Mouse (Mus musculus): ENCODE measurements around the gene Myo18a. TPM values are rescaled to one million over a fixed set of nuclear protein-coding genes. Genes with fewer than 3 reads are reported as not detected.

The Myo18a gene
- total RNA-seq, 2 experiments from 2014 or later: 228 to 270 TPM

DNA sequence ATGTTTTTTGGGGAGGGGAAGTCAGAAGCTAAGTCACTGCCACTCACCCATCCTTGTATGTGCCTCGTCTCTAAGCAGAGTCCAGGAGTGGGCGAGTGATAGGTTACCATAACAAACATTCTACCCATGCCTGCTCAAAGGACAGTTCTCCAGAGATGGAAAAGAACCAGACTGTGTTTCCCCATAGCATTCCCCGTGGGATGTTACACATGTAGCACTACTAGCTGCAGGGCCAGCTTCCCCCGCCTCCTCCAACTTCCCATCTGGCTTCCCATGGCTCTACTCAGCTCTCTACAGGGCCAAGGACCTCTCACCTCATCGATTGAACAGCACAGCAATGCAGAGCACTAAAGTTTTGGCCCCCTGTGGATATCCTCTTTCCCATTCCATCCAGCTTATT is 32.2 kb downstream of the Myo18a start:
- DNase-seq: no peak

GRCm38 (mm10) chr11:77800491-77800868 is 37.4 kb downstream of the Myo18a start:
- no peak for DNase-seq

DNA sequence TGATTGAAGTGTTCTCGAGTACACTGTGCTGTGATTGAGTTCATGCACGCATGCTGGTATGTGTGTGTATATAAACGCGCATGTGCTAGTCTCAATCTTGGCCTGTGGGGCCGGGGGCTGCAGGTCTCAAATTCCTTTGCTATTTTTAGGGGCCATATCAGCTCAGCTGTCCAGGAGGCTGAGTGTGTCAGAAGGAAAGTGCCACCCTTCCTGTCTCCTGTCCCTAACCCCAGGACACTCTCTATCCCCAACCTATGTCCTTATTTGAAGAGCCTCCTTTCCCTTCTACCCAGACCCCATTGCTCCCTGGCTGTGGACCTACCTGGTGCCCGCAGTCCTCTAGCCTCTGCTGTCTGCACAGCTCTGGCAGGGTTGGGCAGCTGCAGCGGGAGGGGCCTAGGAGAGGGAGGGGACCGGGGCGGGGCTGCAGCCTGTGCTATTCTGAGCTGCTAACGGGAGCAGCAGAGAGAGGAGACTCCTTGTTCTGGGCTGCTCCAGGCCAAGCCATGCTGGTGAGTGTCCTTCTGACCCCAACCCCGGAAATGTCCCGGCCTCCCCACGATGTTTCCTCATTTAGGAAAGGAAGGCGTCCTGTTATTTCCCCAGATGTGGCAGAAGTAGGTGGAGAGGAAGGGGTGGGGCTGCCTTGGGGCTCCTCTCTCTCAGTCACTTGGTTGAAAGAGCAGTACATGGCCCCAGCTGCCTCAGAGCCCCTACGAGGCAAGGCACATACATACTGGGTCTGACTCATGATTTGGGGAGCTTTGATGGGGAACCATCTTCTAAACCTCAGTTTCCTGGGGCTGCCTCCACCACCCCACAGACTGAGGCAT is 38.0 kb downstream of the Myo18a start:
- peak; percentile 85 to 94 for DNase-seq

DNA sequence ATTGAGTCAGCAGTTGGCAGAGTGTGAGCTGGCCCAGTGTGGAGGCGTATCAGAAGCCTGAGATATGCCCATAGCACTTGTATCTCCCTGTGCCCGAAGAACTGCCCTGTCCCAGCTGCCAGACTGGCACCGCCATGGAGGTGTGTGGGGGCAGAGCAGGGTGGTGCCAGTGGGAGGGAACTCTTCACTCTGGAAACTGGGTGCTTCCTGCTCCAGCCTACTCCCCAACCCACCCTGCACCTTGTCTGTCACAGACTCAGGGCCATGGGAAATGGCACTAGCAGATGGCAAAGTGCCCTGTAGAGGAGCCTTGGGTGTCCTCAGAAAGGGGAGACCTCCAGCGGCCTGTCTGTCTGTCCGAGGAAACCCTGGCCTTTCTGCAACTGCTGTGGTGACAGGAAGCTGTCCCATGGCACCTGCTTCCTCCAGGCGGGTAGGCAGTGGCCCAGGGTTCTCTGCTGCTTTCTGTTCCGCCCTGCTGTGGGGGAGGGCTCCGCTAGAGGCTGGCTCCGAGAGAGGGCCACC is 39.4 kb downstream of the Myo18a start:
- peak; percentile 68 to 86 for DNase-seq

DNA sequence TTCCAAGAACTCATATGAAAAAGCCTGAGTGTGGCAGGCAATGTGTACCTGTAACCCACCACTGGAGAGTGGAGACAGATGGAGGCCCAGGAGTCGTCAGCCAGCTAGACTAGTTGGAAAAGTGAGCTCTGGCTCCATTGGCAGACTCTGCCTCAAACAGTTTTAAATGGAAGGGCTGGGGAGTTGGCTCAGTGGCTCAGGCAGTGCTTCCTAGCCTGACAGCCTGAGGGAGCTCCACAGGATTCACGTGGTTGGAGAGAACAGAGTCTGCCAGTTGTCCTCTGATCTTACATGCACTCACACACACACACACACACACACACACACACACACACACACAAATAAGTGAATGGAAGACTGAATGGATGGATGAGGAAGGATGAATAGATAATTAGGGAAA is 43.2 kb downstream of the Myo18a start:
- peak in 1 of 2 experiments; percentile 34 for DNase-seq

- DNase-seq: peak in 1 of 2 experiments; percentile 36
These were observed 43.8 kb downstream of the Myo18a start for GRCm38 (mm10) chr11:77806855-77807254.

- peak in 1 of 2 experiments; percentile 76 for DNase-seq
These were observed 45.0 kb downstream of the Myo18a start for GRCm38 (mm10) chr11:77808051-77808465.

GRCm38 (mm10) chr11:77809215-77809614 is 46.2 kb downstream of the Myo18a start:
- no peak for DNase-seq

DNA sequence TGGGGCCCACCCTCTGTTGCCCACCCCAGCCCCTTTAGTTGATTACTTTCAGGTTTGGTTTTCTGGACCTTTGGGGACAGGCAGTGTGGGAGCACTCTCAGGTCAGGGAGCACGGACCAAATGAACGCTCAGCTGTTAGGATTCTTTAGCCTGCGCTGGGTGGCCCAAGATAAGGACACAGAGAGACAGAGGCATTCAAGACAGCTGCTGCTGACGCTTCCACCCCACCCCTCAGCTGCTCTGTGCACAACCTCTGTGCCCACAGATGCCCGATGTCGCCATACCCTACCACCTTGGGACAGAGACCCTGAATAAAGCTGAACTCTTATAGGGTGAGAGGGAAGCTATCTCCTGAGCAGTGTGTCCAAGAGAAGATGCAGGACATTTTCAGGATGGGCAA is 47.0 kb downstream of the Myo18a start:
- DNase-seq: no peak

DNA sequence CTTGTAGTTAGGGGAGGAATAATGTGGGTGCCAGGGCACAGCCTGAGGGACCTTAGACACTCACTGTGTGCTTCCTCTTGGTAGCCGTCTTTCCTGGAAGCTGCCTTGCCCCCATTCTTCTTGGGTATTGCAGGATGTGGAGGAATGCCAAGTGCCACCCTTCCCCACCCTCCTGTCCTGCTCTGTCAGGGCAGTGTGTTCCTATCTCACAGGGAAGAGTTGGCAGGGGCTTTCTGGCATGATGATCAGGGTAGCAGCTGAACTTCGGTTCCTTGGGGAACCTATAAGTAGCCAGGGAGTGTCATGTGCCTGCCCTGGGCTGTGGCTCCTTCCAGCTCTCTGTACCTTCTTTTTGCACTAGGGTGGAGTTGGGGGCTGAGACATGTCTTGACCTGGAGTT is 50.9 kb downstream of the Myo18a start:
- peak; percentile 54 to 70 for DNase-seq

- peak; percentile 81 to 90 for DNase-seq
These were observed 53.0 kb downstream of the Myo18a start for GRCm38 (mm10) chr11:77816003-77816402.

GRCm38 (mm10) chr11:77821648-77822047 is 58.6 kb downstream of the Myo18a start:
- DNase-seq: peak in 1 of 2 experiments; percentile 78

DNA sequence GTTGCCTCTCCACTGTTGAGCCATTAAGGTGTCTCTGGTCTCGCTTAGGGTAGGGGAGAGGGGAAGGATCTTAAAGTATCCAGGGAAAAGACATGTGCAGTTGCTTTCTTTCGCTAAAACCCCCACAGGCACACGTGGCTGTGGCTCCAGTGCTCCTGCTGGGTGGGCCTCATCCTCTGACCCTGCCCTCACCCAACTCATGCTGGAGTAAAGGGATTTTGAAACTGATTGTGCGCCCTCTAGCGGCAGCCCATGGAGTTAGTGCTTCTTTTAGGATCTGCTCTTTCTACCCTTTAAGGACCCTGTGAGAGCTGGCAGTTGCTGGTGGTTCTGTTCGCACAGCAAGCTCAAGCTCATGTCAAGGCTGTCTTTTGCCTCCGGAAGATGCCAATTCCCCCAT is 59.7 kb downstream of the Myo18a start:
- DNase-seq: peak in 1 of 2 experiments; percentile 79

DNA sequence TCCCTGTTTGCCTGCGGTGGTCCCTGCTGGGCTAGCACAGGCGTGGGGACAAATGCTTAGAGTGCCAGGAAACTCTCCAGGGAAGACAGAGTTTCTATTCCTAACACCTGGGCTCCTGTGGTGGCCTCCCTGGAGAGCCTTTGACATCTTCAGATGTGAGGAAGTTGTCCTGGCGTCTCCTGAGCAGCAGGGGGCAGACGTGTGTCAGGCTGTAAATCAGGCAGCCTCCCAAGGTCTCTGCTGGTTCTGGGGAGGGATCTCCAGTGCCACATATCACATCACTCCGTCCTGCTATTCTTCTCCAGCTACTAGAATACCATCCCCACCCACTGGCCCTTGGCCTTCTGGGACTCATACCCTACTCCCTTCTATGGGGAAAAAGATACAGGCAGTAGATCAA is 62.8 kb downstream of the Myo18a start:
- DNase-seq: peak; percentile 72 to 84

GRCm38 (mm10) chr11:77826311-77826710 is 63.3 kb downstream of the Myo18a start:
- no peak for DNase-seq

- DNase-seq: peak; percentile 61 to 87
These were observed 64.4 kb downstream of the Myo18a start for GRCm38 (mm10) chr11:77827241-77827995.

DNA sequence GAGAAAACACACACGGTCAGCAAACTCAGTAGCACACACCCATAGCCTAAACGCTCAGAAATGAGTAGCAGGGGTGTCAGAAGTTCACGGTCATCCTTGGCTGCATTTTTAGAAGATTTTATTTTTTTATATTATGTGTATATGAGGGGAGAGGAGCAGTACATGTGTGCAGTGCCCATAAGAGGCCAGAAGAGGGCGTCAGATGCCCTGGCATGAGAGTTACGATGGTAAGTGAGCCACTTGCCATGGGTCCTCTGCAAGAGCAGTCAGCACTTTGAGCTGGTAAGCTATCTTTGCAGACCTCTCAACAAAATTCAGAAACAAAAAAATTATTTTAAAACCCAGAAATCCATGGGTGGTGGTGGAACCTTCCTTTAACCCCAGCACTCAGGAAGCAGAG is 65.1 kb downstream of the Myo18a start:
- DNase-seq: no peak

DNA sequence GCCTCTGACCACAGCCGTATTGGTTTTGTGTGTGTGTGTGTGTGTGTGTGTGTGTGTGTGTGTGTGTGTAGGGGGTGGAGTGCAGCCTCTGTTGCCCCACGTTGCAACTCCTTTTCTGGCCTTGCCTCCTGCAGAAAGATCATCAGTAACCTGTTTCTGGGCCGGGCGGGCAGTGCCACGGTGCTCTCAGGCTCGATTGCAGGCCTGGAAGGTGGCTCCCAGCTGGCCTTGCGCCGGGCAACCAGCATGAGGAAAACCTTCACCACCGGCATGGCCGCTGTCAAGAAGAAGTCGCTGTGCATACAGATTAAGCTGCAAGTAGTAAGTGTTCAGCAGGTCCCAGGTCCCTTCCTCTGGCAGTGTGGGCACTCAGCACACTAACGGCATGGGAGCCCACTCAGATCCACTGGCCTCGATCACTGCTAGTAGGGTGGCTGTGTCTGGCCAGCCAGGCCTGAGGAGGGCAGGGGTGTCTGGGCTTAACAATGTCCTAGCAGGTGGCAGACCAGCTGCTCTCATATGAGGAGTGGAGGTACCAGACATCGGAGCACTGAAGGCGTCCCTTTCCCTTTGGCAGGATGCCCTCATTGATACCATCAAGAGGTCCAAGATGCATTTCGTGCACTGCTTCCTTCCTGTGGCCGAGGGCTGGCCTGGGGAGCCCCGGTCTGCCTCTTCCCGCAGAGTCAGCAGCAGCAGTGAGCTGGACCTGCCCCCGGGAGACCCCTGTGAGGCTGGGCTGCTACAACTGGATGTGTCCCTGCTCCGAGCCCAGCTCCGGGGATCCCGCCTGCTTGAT is 66.2 kb downstream of the Myo18a start:
- DNase-seq: no peak

DNA sequence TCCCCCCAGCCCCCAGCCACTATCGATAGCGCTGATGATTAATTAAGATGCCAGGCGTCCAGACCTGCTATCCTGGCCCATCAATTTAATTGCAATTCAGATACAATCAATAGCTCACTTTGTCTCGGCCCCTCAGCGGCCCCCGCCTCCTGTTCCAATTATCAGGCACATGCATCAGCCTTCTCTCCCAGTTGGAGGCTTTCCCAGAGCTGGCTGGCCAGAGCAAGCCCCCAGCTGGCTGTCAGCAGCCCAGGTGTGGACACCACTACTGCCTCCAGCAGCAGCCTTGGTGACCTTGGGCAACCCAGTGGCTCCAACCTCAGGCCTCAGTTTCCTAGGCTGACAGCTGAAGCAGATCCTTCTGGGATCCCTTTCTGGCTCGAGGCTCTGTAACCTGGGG is 67.8 kb downstream of the Myo18a start:
- no peak for DNase-seq

DNA sequence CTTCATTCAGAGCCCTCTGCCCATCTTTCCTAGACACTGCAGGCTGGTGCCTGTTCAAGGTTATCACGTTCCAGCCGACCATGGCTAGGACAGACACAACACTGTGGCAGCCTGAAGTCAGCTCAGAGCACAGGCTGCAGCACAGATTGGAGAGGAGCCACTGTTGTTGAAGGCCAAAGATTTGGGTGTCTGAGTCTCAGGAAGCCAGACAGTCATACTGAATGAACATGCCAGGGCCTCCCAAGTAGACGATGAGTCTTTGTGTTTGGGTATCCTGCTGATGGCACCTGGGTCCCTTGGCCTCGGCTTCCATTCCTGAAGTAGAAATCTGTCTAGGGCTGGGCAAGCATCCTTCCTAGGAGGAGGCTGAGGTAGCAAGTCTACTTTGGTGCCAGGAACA is 69.5 kb downstream of the Myo18a start:
- no peak for DNase-seq

DNA sequence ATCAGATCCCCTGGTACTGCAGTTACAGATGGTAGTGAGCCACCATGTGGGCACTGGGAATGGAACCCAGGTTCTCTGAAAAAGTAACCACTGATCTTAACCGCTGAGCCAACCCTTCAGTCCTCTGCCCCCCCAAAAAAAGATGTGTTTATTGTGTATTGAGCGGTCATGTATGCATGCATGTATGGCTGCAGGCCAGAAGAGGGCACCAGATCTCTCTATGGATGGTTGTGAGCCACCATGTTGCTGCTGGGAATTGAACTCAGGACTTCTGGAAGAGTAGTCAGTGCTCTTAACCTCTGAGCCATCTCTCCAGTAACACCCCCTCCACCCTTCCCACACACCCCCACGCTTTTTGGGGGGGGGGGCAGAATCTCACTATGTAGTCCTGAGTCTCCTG is 72.1 kb downstream of the Myo18a start:
- DNase-seq: no peak

DNA sequence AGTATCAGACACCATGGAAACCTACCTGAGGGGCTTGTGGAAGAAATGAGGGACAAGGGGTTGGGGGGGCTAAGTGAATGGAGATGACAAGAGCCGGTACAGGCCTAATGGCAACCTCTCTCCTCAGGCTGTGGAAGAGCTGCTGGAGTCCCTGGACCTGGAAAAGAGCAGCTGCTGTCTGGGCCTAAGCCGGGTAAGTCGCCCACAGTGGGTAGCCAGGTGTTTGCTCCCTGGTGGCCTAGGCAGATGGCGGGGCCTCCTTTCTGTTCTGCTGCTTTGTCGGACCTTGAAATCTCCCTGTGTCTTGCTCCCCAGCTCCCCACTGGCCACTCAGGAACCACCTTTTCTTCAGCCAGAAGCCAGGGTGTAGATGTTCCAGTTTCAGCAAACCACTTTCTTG is 73.2 kb downstream of the Myo18a start:
- DNase-seq: no peak
